Mouse (Mus musculus): ENCODE data around the gene Ccl11.

Ccl11 gene

DNA sequence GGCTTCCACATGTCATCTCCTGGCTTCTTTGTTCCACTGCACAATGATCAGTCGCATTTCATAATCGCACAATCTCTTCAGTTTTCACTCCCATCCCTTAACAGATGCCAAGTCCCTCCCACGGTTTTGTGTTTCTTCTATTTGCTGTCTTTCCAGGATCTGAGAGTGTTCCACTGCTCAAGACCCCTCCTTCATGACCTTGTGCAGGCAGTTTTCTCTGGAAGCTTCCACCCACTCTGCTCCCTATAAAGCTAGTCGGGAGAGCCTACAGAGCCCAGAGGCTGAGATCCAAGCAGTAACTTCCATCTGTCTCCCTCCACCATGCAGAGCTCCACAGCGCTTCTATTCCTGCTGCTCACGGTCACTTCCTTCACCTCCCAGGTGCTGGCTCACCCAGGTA lies at the start of gene Ccl11:
Gene Ccl11 (plus strand): TSS at position 178 of the 400 bp plus-strand sequence.
- DNase-seq (ENCODE audit: low spot score) = no peak

DNA sequence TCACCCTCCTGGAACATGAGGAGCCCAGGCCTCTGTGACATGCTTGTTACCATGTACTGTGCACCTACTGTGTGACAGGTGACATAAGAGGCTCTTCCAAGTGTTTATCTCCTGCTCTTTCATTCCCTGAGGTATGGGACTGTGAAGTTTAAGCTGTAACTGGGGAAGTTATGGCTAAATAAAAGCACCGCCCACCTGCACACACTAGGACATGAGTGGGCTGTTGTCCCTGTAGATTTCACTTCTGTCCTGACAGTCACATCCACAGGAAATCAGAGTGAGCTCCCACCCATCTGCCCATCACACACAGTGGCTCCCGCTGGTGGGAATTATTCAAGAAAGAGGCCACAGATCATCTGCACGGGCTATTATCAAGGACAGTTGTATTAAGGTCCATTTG lies 47.5 kb upstream of the Ccl11 start:
- no peak for DNase-seq (ENCODE audit: low spot score)

DNA sequence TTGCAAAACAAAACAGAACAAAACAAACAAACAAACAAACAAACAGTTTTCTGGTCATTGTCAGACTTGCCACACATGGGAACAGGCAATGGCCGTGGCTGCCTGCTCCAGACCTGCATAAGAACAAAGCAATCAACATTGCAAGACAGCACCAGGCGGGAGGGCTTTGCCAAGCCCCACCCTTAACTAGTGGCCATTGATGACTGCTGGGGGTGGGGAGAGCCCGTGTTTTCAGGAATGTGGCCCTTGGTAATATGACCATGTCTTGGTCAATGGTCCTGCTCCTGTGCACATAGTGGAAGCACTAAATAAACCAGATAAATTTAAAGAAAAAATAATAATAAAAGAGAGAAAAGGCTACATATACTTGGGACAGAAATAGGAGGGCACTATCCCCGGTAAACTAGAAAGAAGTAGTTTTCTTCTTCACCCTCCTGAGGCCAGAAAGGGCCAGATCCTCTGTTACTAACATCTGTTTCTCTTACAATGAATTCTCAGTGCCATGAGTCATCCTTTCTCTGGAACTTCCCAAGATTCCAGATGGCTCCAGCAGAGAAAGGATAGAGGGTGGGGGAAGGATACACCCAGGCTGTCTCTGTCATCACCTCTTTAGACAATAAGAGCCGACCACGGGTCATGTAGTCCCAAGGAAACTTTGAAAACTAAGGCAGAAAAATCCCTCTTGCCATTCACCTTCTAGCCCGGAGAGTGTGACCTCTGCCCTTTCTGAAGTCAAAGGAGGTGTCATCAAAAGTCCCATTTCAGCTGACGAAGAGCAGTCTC lies 46.0 kb upstream of the Ccl11 start:
- peak; percentile 50 for DNase-seq (ENCODE audit: low spot score)

DNA sequence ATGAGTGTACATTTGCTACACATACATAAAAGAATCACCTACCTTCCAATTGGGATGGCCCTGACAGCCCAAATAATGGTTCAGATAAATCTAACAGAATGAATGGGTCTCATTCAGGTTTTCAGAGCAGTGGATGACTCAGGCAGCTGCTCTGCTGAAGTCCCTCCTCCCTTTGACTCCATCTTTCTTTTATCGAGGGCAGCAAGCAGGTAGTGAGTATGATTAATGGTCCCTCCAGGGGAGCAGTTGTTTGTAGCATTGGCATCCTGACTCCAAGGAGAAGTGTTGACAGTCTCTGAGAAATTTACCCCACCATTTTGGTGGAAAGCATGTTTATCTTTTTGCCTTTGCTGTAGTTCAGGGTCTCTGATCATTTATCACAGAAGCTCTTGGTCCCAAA lies 43.9 kb upstream of the Ccl11 start:
- no peak for DNase-seq (ENCODE audit: low spot score)

DNA sequence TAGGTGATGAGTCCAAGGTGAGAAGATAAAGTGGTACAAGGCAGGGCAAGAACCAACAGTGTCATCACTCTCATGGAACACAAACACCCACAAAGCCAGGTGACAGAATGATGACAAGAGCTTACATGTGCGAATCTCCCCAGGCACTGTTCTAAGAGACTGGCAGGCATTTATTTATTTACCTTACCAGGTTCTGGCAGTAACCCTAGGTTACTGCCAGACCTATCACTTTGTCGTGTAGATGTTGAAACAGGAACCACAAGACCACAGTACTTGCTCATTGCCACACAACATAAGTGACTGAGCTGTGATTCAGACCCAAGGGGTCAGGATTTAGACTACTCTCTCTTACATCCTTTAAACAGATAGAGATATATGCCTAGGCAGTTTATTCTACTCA lies 42.6 kb upstream of the Ccl11 start:
- DNase-seq (ENCODE audit: low spot score) = no peak

DNA sequence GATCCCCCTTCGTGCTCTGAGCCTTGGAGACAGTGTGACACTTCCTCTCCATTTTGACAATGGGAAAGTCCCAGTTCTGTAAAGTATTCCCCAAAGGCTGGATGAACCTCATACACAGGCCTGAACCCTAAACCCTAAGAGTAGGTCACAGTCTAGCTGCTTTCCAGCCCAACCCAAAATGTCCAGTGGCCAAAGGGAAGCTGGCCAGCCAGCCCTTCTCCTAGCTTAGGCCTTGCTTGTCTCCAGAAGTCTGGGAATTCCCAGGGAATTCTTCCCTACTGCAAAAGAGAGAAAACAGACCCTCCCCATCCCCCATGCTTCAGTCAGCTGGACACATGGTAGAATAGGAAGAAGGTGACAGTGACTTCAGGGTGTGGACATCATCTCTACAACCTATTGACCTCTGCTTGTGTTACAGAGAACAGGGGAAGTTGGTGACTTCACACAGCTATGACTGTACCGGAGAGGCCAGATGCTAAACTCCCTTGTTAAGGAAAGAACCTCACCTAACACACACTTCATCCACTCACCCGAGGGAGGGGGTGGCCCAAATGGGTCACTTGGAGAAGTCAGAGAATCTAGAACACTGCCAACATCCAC lies 41.3 kb upstream of the Ccl11 start:
- DNase-seq (ENCODE audit: low spot score) = peak; percentile 78

DNA sequence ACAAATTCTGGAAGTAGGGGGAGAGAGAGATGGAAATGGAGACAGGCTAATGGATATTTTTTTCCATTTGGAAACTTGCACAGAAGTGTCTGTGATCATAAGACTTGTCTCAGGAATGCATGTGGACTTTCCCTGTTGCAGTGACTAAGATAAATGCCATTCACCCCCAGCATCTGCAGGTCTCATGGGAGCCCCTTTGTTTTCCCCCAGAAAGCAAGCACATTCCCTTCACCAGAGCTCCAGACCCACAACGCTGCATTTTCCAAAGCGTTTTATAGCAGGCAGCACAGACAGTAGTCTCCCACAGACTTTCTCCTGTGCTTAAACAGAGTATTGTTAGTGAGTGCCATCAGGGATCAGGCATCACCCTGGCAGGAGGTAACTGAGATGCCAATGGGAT lies 38.2 kb upstream of the Ccl11 start:
- DNase-seq (ENCODE audit: low spot score) = no peak

DNA sequence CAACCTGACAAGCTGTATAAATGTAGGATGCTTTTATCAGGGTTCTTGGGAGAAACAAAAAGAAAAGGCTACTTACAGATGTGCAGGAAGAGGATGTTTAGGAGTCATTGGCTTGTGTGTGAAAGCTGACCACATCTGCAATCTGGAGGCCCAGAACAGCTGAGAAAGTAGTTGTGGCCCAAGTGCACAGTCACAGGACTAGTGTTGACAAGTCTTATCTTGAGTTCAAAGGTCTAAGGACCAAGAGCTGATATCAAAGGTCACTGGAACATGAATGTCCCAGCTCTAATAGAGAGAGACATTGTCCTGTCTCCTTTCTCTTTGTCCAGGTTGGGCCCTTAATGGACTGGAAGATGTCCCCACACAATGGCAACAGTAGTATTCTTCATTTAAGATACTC lies 37.8 kb upstream of the Ccl11 start:
- no peak for DNase-seq (ENCODE audit: low spot score)

DNA sequence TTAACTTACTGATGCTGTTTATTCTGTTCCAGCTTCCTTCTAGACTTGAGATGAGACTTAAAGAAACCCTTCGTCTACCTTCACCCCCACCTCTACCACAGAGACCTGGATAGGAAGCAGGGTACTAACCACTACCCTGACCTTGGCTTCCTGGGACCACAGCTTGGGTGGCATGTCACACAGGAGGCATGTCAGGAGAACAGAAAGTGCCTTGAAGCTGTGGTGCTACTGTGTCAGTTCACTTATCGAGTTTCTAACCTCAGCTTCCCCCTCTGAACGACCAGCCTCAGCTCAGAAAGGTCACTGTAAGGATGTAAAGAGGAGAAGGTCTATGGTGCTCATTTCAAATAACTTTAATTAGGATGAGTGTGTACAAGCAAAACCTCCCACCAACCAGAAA lies 36.2 kb upstream of the Ccl11 start:
- DNase-seq (ENCODE audit: low spot score) = no peak

DNA sequence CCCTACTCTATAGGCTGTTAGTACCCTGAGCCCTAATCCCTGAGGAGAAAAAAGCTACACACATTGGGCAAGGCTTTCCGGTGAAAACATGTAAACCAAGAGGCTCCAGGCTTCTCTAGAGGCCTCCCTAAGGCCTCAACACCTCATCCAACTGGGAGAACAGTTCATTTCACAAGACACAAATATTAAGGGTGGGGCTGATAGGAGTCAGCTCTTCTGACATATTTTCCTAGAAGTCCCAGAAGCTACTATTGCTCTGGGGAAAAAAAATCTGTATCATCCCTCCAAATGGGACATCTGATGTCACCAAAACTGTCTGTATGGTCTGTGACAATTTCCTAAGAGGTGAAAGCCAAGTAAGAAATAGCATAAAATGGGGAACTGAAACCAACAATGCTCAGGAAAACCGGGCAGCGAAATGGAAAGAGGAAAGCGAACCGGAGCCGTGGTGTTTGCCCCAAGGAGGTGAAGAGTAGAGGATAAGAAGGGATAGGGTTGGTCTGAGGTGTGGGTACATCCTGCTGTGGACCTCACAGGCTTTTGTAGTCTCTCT lies 35.0 kb upstream of the Ccl11 start:
- DNase-seq (ENCODE audit: low spot score) = peak; percentile 42

DNA sequence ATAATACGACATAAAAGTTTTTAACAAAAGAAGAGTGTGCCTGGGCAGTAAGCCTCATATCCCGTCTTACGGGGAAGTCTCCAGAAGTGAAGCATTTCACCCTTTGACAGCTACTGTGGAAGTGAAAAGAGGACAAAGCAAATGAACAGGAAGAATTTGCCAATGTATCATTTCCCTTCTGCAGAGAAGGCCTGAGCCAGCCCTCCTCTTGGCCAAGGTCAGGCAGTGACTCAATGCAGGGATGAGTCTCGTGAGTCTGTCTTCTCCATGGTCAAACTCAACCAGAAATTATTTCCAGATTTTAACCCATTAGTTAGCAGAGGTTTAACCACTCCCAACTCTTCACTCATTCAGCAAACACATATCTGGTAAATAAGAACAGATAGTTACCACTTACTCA lies 33.9 kb upstream of the Ccl11 start:
- no peak for DNase-seq (ENCODE audit: low spot score)

DNA sequence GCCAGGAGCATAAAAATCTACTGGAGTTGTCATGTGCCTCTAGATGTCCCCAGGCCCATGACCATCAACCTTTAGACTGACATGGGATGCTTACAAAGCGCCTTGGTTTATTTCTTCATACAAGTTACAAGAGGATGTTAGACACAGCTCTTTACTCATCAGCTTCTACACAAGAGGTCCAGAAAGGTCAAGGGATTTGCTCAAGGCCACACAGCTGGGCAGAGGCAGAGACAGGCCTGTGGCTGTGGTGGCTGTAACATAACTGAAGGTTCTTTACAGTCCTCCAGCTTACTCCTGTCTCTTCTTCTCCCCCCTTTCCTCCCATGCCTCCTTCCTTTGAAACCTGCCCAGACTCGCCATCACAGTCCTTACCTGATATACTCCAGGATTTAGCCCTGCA lies 27.5 kb upstream of the Ccl11 start:
- no peak for DNase-seq (ENCODE audit: low spot score)

DNA sequence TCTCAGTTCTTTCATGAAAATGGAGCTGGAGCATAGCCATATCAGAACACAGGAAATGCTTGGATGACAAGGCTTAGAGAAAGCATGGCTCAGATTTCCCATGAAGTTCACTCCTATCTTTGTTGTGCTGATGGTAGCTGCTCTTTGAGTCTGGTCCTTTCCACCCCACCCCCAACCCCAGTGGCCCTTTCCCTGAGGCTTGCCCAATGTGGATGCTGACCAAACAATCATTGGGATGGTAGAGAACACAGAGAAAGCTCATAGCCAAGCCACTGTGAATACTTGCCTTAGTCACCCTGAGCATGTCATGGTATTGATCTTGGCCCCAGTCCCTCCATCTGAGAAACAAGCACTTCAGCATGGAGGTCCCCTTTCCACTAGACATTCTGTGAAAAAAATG lies 25.5 kb upstream of the Ccl11 start:
- DNase-seq (ENCODE audit: low spot score) = no peak

DNA sequence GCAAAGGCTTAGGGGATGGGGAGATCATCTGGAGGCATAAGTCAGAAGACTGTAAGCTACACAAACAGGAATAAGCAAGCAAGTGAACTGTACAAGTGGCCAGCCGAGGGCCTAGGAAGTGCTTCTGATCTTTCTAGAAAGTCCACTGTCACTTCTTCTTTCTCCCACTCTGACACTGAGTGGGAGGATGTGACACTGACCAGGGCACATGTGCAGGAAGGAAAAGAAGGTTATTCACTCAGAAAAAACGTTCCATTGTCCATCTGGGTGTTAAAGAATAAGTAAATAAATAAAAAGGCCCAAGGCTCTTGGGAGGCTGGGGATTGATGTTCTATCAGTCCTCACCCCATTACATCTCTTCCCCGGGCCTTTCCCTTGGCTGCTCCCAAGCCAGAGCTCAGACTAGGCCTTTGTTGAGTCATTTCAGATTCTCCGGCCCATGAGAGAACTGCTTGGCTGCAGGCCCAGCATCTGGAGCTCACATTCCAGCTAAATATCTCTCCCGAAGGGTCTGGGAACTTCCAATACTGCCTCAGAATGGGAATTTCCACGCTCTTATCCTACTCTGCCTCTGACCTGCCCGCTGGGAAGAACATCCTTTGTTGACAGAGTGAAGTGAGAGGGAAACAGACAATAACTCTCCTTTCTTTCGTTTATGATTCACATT lies 24.8 kb upstream of the Ccl11 start:
- peak; percentile 89 for DNase-seq (ENCODE audit: low spot score)

DNA sequence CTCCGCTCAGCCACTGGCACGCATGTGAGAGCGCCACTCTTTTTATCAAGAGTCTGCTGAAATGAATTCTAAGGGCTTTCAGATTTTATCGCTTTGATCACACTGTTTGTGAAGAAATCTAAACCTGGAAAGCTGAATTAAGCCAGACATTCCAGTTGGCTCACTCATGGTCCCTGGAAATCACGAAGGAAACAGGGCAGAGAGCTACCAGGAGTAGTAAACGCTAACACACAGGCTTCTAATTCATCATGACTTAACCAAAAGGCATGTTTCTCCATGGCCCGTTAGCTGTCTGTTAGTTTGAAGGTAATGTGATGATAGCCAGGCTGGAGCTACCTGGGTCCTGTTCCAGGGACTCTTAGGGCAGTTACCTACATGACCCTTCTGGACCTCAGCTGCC lies 23.2 kb upstream of the Ccl11 start:
- no peak for DNase-seq (ENCODE audit: low spot score)

DNA sequence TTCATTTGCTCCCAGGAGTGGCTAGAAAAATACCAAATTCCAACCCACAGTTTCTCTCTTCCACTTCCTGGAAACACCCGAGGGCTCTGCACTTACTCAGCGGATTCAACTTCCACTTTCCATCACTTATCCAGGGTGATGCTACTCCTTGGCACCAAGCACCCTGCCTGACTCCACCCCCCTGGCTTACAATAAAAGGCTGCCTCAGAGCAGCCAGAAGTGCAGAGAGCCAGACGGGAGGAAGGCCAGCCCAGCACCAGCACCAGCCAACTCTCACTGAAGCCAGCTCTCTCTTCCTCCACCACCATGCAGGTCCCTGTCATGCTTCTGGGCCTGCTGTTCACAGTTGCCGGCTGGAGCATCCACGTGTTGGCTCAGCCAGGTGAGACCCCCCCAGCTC lies 22.3 kb upstream of the Ccl11 start, which contains the start of gene Ccl2:
Gene Ccl2 (plus strand): TSS at position 216 of the 400 bp plus-strand sequence.
- peak; percentile 87 for DNase-seq (ENCODE audit: low spot score)

DNA sequence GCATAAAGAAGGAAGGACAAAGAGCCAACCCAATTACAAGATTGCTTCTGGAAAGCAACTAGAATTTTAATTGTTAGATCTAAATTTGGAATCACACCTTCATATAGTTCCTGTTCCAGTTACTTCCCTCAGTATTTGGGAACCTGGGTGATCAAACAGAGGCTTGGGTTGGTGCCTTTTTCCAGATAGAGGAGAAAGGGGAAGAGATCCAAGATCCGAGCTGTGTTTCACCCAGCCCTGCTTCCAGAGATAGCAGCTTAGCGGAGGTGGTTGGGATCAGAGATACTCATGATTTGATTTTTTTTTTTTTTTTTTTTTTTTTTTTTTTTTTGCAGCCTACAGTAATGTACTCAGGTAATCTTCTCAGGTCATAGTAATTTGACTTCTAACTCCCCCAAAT lies 21.8 kb upstream of the Ccl11 start:
- DNase-seq (ENCODE audit: low spot score) = no peak

DNA sequence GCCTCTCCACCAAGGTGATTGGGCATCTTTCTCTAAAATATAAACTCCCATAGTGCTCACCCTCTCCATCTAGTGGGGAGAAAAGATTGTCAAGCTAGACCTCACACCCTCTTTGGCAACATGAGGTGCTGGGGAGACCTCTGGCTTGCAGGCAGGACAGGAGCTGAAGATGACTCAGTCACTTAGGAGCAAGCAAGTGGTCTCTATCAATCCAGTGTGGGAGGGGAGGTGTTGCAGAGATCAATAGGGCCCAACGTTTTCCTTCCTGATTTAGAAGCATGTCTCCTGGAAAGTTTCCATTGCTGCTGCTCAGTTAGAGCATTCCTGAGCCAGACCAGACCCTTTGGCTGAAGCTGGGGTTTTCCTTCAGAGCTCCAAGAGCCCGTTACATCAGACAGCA lies 19.1 kb upstream of the Ccl11 start, which contains the start of gene Gm17268:
Gene Gm17268 (minus strand): TSS at position 28 of the 400 bp plus-strand sequence.
- DNase-seq (ENCODE audit: low spot score) = no peak

DNA sequence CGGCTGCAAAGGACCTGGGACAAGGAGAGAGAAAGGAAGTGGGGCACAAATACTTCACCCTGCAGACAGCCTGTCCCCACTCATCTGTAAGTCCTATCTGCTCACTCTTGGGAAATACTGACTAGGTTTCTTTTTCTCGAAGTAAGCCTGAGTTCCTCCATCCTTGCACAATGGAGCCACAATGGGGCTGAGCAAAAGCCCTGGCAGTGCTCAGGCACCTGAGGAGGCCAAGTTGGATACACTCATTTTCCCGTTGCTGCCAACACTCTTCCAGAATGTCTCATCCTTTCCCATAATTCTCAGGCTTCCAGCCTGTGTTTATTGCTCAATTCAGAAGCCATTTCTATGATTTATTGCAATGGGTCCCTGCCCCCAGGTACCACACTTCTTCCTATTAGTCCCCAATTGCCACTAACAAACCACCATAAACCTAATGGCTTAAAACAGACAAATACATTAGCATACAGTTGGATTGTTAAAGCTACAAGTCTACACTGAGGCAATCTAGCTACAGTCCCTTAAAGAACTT lies 18.4 kb upstream of the Ccl11 start:
- peak; percentile 81 for DNase-seq (ENCODE audit: low spot score)

DNA sequence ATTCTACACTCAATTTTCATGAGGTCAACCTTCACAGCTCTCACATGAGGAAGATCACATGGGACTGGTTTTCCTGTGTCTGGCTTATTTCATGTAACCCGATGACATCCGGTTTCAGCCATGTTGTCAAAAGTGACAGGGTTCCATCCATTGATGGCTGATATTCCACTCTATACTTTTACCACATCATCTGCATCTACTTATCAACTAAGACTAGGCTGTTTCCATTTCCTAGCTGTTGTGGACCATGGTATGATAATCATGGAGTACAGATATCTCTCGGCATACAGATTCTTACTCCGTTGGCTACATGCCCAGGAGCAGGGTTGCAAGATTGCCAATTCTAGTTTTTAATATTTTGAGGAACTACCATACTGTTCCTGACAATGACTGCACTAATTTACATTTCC lies 15.9 kb upstream of the Ccl11 start:
- DNase-seq (ENCODE audit: low spot score) = peak; percentile 39

DNA sequence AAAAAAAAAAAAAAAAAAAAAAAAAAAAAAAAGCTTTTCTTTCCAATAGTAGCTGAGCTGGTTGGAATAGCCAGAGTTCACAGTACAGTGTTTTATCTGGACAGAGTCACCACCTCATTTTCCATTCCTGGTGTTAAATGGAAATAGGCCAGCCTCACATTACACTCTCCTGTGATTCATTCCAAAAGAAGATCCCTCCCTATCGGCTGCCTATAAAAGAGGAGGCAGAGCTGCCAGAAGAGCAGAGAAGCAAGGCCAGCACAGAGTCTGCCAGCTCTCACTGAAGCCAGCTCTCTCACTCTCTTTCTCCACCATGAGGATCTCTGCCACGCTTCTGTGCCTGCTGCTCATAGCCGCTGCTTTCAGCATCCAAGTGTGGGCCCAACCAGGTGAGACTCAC lies 12.2 kb upstream of the Ccl11 start, which contains the start of gene Ccl7:
Gene Ccl7 (plus strand): TSS at position 242 of the 400 bp plus-strand sequence.
- peak; percentile 79 for DNase-seq (ENCODE audit: low spot score)

DNA sequence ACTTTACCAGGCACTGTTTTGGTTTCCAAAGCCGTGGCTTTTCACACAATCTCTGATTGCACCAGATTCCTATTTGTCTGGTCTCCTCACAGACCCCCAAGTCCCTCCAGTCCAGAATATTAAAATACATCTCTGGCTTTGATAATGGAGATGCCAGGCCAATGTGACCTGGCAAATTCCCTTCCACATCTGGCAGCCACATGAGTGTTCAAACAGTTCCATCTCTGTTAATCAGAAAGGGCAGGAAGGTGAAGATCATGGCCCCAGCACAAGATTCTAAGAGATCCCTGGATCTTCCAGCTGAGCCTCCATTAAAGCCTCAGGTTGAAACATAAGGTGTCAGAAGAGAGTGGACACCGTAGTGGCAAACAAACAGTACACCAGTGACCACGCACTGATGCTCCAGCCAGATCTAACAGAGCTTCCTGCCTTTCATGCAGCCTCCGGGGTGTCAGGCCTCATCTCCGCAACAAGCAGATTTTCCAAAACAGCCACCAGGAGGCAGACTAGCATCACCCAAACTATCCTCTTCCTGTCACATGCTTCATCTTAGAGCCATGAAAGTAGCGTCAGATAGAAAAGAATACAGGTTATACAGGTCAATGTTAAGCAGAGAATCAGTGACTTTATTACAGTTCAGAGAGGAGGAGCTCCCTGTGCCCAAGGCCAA lies 9.7 kb upstream of the Ccl11 start:
- DNase-seq (ENCODE audit: low spot score) = peak; percentile 87
